Mouse (Mus musculus): ENCODE data around the gene Ccl7. TPM values are rescaled to one million over a fixed set of nuclear protein-coding genes. Genes with fewer than 3 reads are reported as not detected.

Ccl7 gene
- polyA plus RNA-seq (2012; rRNA removed), result 0.71 and 1.00 TPM in 2 replicates

GRCm38 (mm10) chr11:82045471-82045870 lies at the start of gene Ccl7:
Ccl7 (plus strand) TSS chr11:82045712.

GRCm38 (mm10) chr11:82035356-82035755 lies 10.2 kb upstream of the Ccl7 start, which contains the start of gene Ccl2:
Ccl2 (plus strand) TSS chr11:82035571.

GRCm38 (mm10) chr11:82038535-82038934 lies 7.0 kb upstream of the Ccl7 start, which contains the start of gene Gm17268:
Gm17268 (minus strand) TSS chr11:82038562.

DNA sequence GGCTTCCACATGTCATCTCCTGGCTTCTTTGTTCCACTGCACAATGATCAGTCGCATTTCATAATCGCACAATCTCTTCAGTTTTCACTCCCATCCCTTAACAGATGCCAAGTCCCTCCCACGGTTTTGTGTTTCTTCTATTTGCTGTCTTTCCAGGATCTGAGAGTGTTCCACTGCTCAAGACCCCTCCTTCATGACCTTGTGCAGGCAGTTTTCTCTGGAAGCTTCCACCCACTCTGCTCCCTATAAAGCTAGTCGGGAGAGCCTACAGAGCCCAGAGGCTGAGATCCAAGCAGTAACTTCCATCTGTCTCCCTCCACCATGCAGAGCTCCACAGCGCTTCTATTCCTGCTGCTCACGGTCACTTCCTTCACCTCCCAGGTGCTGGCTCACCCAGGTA lies 12.1 kb downstream of the Ccl7 start, which contains the start of gene Ccl11:
Gene Ccl11, plus strand, starts transcription at position 178 of the 400 bp plus-strand sequence.

Other genes with a start within 250 kb of the Ccl7 start
- not detected in 2 replicates for gene 5530401A14Rik, start 185.0 kb upstream of the Ccl7 start, polyA plus RNA-seq (2012; rRNA removed)
- gene Asic2, start 77.3 kb upstream of the Ccl7 start, polyA plus RNA-seq (2012; rRNA removed), result not detected in 2 replicates
- gene Ccl2, start 10.1 kb upstream of the Ccl7 start, polyA plus RNA-seq (2012; rRNA removed), result 3.2 and 3.8 TPM in 2 replicates
- gene Gm17268, start 7.2 kb upstream of the Ccl7 start, polyA plus RNA-seq (2012; rRNA removed), result not detected in 2 replicates
- gene Ccl11, start 12.1 kb downstream of the Ccl7 start, polyA plus RNA-seq (2012; rRNA removed), result 0.07 and 0.08 TPM in 2 replicates
- gene Ccl12, start 56.1 kb downstream of the Ccl7 start, polyA plus RNA-seq (2012; rRNA removed), result 2.0 and 2.3 TPM in 2 replicates
- gene Ccl8, start 69.5 kb downstream of the Ccl7 start, polyA plus RNA-seq (2012; rRNA removed), result 0.12 and 0.52 TPM in 2 replicates